In genomic region chr8:117107533-117107932, GRCm38 (mm10) we compare ENCODE assay signal across 8 mouse cellular contexts. TPM values are rescaled to one million over a fixed set of nuclear protein-coding genes. Genes with fewer than 3 reads are reported as not detected.
DNase-seq lines count a peak whose midpoint lies in the region.

No protein-coding gene starts in this region.

- intact Hi-C loops in gastrocnemius, postnatal 36 days (cut with DNase I), result no loop called here

- peak; percentile 88 to 89 for DNase-seq in B cell, adult 2 months
- DNase-seq in NIH3T3 (ENCODE audit: low read depth), result peak; percentile 74
- DNase-seq in cerebellum, adult 9-11 months, result peak; percentile 40
- peak; percentile 43 to 49 for DNase-seq in gastrocnemius, postnatal 36 days
- DNase-seq in kidney, postnatal 36 days, result peak; percentile 70 to 88
- peak; percentile 70 to 81 for DNase-seq in lung, adult 18-20 months
- peak; percentile 74 for DNase-seq in retina, postnatal 1 day
- DNase-seq in thymus, postnatal 4 days, result peak; percentile 89

RNA-seq across cellular contexts. Expression of gene Bco1, which starts 11.9 kb away (rescaled TPM):
- under 1 TPM in 1 of 2 experiments, not detected in 1; 0.15 TPM for total RNA-seq in gastrocnemius, postnatal 36 days (2021)

RNA-seq across cellular contexts. Expression of gene Pkd1l2, which starts 25.3 kb away (rescaled TPM):
- total RNA-seq in gastrocnemius, postnatal 36 days (2021), result under 1 TPM; 0.13 to 0.15 TPM

RNA-seq across cellular contexts. Expression of gene Gan, which starts 50.4 kb away (rescaled TPM):
- 1 to 10 TPM; 3.9 to 4.5 TPM for total RNA-seq in gastrocnemius, postnatal 36 days (2021)

Comparison
In these comparisons a context has a peak if more than half of its experiments do, and no peak if none do; other contexts are left out.
1. Peak in every context shown above with its lines: DNase-seq.